Mouse (Mus musculus) ovary, adult 18-20 months (tissue): ENCODE results near the gene Wtap.
A peak's percentile ranks its signal among the peaks of the same experiment; 100 is the strongest.
"Not testable (repeated sequence)": the region's sequence is repeated elsewhere in the genome, so short reads cannot be mapped to it uniquely, and the experiment has no call there.

Experiments used
- DNase-seq: peaks from one replicate; pipeline ENCODE4 v3.0.0; 2022; ENCODE audit warnings: low spot score, mixed read lengths

Wtap gene

DNA sequence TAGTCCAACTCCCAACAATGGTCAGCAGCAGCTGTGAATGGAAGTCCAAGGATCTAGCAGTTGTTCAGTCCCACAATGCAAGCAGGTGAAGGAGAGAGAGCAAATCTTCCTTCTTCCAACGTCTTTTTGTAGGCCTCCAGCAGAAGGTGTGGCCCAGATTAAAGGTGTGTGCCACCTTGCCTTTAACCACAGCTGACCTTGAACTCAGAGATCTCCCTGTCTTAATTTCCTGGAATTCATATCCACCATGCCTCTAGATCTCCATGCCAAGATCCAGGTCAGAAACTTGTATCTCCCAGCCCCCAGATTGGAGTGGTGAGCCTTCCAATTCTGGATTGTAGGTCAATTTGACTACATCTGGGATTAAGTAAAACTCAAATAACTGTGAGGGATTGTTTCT is at the start of gene Wtap:
Gene Wtap, minus strand, starts transcription at position 101 of the 400 bp plus-strand sequence.
- DNase-seq, result no peak

DNA sequence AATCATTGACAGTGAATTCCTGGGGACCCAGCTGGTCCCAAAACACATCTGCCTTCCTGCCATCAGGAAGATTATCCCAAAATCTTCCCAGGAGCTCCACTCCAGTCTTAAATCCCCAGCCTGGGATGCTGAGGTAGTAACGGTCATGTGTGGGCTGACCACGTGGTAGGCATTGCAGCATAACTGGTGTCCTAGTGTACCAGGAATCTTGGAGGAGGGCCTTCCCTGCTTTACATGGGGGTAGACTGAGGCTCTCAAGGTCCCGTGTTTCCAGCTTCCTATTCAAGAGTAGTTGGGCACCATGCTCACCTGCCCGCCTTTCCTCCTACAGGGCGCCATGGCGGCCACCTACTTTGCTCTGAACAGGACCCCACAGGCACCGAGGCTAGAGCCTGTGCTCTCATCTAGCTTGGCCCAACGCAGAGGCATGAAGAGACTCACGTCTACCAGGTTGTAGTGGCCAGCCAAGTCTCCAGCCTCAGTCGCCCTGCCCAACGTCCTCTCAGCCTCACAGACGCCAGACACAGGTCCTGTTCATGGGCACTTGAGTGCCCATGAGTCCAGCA is 42.7 kb upstream of the Wtap start:
- not testable (repeated sequence) for DNase-seq

GRCm38 (mm10) chr17:13013316-13013715 is 19.3 kb upstream of the Wtap start:
- DNase-seq, result no peak

- DNase-seq, result no peak
These were observed 15.9 kb upstream of the Wtap start for GRCm38 (mm10) chr17:13009887-13010286.

DNA sequence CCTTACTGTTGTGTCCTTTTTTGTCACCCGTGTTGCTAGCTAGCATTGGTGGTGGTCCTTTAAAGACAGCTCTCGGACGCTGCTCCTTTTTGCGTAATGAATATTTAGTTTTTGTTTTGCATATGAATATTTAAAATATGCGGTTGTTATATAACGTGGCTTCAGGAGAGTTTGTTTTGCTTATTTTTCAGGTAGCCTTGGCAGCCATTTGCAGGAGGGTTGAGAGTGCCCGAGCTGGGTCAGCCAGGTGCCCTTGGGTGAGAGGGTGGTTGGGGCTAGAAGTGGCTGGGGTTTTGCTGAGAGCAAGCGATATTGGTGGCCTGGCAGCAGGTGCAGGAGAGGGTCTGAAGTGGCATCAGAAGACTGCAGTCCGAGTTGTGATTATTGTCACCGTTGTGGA is 14.6 kb upstream of the Wtap start:
- no peak for DNase-seq

DNA sequence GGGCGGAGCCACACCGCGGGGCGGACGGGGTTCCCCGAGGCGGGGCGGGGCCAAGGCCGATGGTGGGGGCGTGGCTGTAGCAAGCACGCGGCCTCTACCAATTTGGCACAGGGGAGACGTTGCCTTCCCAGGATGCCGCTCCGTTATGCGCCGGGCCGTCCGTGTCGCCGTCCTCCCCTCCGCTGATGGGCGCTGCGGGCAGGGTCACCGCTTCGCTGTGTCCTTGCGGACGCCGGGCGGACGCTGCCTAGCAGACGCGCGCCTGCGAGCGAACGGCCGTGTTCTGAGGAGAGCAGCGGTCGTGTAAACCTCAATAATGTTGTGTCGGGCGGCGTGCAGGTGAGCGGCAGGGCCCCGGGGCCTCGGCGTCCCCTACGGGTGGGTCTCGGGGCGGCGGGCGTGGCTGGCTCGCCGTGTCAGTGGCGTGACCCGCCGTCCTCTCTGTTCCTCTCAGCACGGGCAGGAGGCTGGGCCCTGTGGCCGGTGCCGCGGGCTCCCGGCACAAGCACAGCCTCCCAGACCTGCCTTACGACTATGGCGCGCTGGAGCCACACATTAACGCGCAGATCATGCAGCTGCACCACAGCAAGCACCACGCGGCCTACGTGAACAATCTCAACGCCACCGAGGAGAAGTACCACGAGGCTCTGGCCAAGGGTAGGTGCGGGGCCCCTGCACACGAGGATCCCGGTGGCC is 13.9 kb upstream of the Wtap start:
- DNase-seq, result peak; percentile 99

DNA sequence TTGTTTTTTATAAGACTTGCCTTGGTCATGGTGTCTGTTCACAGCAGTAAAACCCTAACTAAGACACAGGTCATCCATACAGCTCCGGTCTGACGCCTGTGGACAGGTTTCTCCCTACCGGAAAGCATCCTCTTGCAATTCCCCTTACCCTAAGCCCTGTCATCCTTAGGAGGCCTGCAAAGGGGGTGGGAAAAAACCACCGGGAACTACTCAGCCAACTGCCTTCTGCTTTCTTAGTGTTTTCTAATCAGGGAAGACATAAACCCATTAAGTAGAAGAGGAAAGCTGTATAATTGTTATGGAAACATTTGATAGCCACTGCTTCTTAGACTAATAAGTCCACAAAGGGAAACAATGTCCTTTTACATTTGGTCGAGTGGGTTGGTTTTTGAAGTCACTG is 13.0 kb upstream of the Wtap start:
- DNase-seq, result no peak

DNA sequence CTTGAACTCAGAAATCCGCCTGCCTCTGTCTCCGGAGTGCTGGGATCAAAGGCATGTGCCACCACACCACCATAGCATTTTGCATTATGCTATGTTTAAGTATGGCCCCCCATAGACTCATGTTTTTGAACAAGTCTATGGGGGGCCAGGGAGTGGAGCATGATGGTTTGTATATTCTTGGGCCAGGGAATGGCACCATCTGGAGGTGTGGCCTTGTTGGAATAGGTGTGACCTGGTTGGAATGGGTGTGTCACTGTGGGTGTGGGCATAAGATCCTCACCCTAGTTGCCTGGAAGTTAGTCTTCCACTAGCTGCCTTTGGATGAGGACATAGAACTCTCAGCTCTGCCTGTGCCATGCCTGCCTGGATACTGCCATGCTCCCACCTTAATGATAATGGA is 12.6 kb upstream of the Wtap start, which contains the start of gene Sod2:
Gene Sod2, plus strand, starts transcription at position 301 of the 400 bp plus-strand sequence.
- DNase-seq, result not testable (repeated sequence)

GRCm38 (mm10) chr17:13004436-13004835 is 10.5 kb upstream of the Wtap start:
- DNase-seq, result not testable (repeated sequence)

GRCm38 (mm10) chr17:13002243-13002642 is 8.3 kb upstream of the Wtap start:
- not testable (repeated sequence) for DNase-seq

DNA sequence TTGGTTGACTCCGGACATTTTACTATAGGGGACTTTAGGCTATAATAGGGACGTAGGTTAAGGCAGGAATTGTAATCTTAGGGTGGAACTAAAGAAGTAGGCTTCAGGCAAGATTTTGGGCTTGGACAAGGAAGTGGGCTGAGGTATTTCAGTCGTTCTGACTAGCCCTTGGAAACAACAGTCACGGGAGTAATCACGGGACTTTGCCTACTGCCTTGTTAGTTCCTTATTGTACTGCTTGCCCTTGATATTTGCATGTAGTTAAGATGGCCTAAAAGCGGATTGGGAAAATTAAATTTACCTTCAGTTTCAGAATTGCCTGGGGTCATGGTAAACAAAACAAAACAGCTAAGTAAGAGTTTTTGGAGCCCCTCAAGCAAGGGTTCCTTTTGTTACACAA is 5.1 kb upstream of the Wtap start:
- no peak for DNase-seq

DNA sequence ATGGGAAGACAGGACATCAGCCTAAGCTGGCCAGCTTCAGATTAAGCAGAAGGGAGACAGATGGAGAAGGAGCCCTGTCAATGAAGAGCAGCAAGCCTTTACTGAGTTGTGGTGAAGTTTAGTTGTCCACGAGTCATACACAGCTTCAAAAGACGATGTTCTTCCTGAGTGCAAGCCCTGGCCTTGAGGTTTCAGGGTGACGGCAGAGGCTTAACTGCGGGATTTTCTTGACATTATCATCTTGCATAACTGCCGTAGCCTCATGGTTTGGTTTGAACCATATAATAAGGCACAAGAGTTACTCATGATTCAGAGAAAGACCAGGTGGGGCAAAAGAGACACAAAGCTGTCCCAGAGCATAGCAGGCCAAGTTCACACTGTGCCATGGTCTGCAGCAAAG is 3.9 kb upstream of the Wtap start:
- DNase-seq, result no peak

DNA sequence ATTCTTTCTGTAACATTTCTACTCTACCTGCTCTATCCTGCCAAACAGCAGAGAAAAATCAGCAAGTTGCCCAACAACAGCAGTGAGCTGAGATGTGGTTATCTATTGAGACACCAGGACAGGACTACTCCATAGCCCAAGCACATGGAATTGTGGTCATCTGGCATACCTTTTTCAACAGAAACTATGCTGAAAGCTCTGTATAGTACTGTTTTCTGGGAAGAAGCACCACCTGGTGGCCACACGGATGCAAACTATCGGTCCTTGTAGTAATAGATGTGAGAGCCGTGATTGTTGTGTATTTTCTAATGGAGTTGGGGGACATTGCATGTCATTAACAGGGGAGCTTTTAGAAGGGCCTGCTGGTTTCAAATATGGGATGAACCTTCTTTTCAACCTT is 2.4 kb upstream of the Wtap start:
- DNase-seq, result no peak

DNA sequence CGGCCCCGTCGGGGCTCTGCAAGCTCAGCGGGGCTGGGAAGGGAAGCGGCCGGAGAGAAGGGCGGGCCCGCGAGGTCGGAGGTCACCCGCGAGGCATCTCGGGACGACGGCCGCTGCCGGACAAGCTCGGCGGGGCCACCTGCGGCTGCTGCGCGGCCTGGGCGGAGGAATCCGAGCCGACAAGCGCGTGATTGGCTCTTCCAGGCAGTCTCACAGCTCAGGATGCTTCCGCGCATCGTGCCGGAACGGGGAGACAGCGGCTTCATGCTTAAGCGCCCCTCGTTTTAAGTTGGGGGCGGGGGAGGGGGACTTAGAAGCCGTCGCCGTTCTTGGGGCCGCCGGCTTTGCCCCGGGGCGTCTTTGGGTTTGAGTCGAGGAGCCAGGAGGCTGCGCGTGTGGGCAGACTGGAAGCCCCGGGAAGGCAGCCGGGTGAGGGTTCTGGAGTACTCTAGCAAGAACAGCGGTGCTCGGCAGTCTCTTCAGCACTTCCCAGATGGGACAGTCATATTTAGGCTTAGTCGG is 1.4 kb downstream of the Wtap start:
- peak; percentile 96 for DNase-seq

GRCm38 (mm10) chr17:12991635-12992358 is 2.2 kb downstream of the Wtap start:
- peak; percentile 82 for DNase-seq

- no peak for DNase-seq
These were observed 2.8 kb downstream of the Wtap start for GRCm38 (mm10) chr17:12991194-12991634.

GRCm38 (mm10) chr17:12990567-12991145 is 3.3 kb downstream of the Wtap start:
- no peak for DNase-seq

DNA sequence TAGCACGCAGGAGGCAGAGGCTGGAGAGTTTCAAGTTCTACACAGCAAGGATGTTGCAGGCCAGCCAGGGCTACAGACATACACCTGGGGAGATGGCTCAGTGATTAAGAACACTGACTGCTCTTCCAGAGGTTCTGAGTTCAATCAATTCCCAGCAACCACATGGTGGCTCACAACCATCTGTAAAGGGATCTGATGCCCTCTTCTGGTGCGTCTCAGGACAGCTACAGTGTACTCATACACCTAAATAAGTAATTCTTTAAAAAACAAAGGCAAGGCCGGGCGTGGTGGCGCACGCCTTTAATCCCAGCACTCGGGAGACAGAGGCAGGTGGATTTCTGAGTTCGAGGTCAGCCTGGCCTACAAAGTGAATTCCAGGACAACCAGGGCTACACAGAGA is 5.9 kb downstream of the Wtap start:
- not testable (repeated sequence) for DNase-seq

- no peak for DNase-seq
These were observed 10.0 kb downstream of the Wtap start for GRCm38 (mm10) chr17:12983988-12984387.

DNA sequence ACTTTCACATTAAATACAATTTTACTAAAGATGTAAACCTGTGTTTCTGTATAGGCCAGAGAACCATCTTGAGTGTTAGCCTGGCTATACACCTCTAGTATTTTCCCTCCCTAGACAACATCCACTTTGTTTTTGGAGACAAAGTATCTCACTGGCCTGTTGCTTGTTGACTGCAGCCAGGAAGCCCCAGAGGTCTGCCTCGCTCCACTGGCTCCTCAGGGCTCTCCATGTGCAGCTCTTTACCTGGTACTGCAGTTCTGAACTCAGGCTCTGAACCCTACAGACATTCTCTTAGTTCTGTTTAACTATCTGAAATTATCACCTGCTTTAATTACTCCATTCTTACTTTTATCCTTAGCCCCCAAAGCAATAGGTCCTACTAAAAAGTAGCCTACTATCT is 15.4 kb downstream of the Wtap start:
- DNase-seq, result no peak

GRCm38 (mm10) chr17:12973851-12974250 is 20.1 kb downstream of the Wtap start:
- no peak for DNase-seq

GRCm38 (mm10) chr17:12967173-12967572 is 26.8 kb downstream of the Wtap start:
- DNase-seq, result no peak

DNA sequence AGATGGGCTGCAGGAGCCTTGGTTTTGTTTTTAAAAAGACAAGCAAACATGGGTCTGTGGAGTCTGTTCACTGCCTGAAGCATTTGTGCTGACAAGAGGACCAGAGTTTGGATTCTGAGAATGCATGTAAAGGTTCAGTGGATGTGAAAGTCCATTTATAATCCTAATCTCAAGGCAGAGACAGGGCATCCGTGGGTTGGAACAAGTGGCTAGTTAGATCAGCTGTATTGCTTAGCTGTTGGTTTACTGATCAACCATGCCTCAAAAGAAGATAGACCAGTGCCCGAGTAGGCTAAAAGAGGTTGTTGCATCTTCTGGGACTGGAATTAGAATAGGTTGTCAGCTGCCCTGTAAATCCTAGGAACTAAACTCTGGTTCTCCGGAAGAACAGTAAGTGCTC is 30.5 kb downstream of the Wtap start:
- no peak for DNase-seq
